Mouse (Mus musculus) ES-E14 (cell line): Measurements from ENCODE around the gene Irf8.

ENCODE experiments used
- CHD2 ChIP-seq: IDR thresholded peaks from 2 replicates; pipeline ENCODE4 v1.6.1; 2014; ENCODE audit warnings: mild to moderate bottlenecking, low read depth, low read length, inconsistent platforms
- HCFC1 ChIP-seq: IDR thresholded peaks from 2 replicates; pipeline ENCODE4 v1.6.1; 2012; ENCODE audit warnings: low read length, inconsistent platforms, borderline replicate concordance; ENCODE audit not compliant: insufficient read depth
- MAFK ChIP-seq: IDR thresholded peaks from 2 replicates; pipeline ENCODE4 v1.6.1; 2014; ENCODE audit warnings: mild to moderate bottlenecking, low read depth, low read length, inconsistent platforms; ENCODE audit not compliant: insufficient read depth
- ZC3H11A ChIP-seq: IDR thresholded peaks from 2 replicates; pipeline ENCODE4 v1.6.1; 2012; ENCODE audit warnings: low read depth, mild to moderate bottlenecking, inconsistent platforms, low read length, borderline replicate concordance
- ZNF384 ChIP-seq: IDR thresholded peaks from 2 replicates; pipeline ENCODE4 v1.6.1; 2012; ENCODE audit warnings: low read depth, low read length, inconsistent platforms

- TF ChIP-seq CHD2 (no peak), ZC3H11A (no peak), MAFK (no peak), HCFC1 (no peak), ZNF384 (no peak)
Observed at GRCm38 (mm10) chr8:120764638-120765037, 28.5 kb downstream of the Irf8 start.
